Mouse (Mus musculus) forebrain, embryonic 16.5 days (tissue): Measurements from ENCODE around the gene Fam189a2. TPM values are rescaled to one million over a fixed set of nuclear protein-coding genes. Genes with fewer than 3 reads are reported as not detected.

Experiments
- ATAC-seq: fragments of 200-750 bp; cut with Nextera tagmentation; 2 replicates; pipeline ENCODE4 v1.8.0; 2017; ENCODE audit warnings: mild to moderate bottlenecking, moderate library complexity
- H3K27ac ChIP-seq: fragments of 300-500 bp; sonication (generic); 2 replicates; pipeline ENCODE4 v1.5.1; 2014; ENCODE audit warnings: low read length, control low read depth
- H3K27me3 ChIP-seq: fragments of 300-500 bp; sonication (generic); replicated peaks from 2 replicates; pipeline ENCODE4 v1.6.1; 2014; ENCODE audit warnings: low read length; ENCODE audit not compliant: control insufficient read depth, insufficient read depth
- H3K36me3 ChIP-seq: fragments of 300-500 bp; sonication (generic); 2 replicates; pipeline ENCODE4 v1.6.1; 2014; ENCODE audit not compliant: control insufficient read depth, insufficient read depth
- H3K4me1 ChIP-seq: fragments of 300-500 bp; sonication (generic); replicated peaks from 2 replicates; pipeline ENCODE4 v1.6.1; 2014; ENCODE audit warnings: low read length; ENCODE audit not compliant: control insufficient read depth, insufficient read depth
- H3K4me2 ChIP-seq: fragments of 300-500 bp; sonication (generic); 2 replicates; pipeline ENCODE4 v1.6.1; 2014; ENCODE audit warnings: mild to moderate bottlenecking, low read length, control low read depth
- H3K4me3 ChIP-seq: fragments of 300-500 bp; sonication (generic); replicated peaks from 2 replicates; pipeline ENCODE4 v1.5.1; 2014; ENCODE audit warnings: mild to moderate bottlenecking, low read length, control low read depth
- H3K9ac ChIP-seq: fragments of 300-500 bp; sonication (generic); replicated peaks from 2 replicates; pipeline ENCODE4 v1.6.1; 2014; ENCODE audit warnings: low read depth, low read length, control low read depth
- H3K9me3 ChIP-seq: fragments of 300-500 bp; sonication (generic); 2 replicates; pipeline ENCODE4 v1.6.1; 2016; ENCODE audit warnings: low read length; ENCODE audit not compliant: control insufficient read depth
- WGBS: fragments of 180-500 bp; shearing (Covaris S2); extraction: QIAGEN DNeasy Blood & Tissue Kit; methylation state at CpG from one replicate; pipeline ENCODE4 v1.1.7; 2014; 5-methylcytosine and 5-hydroxymethylcytosine counted together
- polyA plus RNA-seq: library from polyadenylated mRNA; unstranded; fragments of >200 nt; fragmentation: Nextera tagmentation; extraction: Ambion mirVana; gene quantifications from 2 replicates; pipeline ENCODE4 v1.2.1, GENCODE M21; 2015

The Fam189a2 gene
- polyA plus RNA-seq, 1 experiment from 2014 or later = 1.1 TPM

DNA sequence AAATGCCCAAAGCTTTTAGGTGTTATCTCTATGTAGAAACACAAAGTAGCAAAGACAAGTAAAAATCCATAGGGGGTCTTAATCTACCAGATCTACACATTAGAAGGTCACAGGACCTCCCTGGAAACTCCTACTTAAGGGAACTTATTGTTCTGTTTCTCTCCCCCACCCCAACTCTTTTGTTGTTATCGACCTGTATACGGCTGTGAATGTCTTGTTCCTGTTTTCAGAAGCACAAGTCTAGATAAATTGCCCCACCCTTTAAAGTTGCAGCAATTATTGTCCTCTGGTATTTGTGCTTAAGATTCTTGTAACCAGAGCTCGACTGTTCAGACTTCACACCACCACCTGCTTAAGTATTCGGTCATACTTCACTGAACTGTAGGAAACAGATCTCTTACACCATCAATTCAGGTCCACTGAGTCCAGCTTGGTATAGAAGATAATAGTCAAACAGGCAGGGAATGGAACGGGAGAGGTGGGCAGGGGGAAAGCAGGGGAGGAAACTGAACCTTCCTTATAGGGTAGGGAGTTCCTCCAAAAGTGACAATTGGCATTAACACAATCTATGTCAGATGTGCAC lies 1.9 kb upstream of the Fam189a2 start:
- Histone ChIP-seq H3K4me2 (no peak overlapping the region), H3K9ac (no peak overlapping the region), H3K27ac (no peak overlapping the region), H3K27me3 (peaks cover 27% of the 10 kb centered on the region), H3K4me1 (peaks cover 12% of the 10 kb centered on the region), H3K9me3 (no peaks in the 10 kb centered on the region), H3K4me3 (no peak overlapping the region), H3K36me3 (no peaks in the 10 kb centered on the region)
- 28% methylated on average over 5 of the region's 5 CpGs for WGBS
- ATAC-seq = no peak

DNA sequence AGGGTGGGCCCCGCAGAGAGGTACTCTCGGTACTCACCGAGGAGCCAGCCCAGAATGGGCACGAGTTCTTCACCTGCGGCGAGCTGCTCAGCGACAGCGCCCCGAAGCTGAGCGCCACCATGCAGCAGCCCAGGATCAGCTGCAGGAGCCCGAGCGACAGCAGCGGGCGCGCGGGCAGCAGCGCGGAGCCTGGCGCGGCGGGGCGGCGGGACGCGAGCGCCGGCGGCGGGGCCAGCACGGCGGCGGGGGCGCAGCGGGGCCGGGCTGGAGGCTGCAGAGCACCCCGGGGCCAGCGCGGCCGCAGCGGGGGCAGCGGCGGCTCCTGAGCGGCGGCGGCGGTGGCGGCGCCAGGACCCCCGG lies 328 bp downstream of the Fam189a2 start:
- Histone ChIP-seq H3K4me3 (peak overlapping the region; percentile 71), H3K9me3 (no peaks in the 10 kb centered on the region), H3K4me1 (peaks cover 12% of the 10 kb centered on the region), H3K9ac (peak overlapping the region; percentile 76), H3K27ac (no peak overlapping the region), H3K36me3 (no peaks in the 10 kb centered on the region), H3K27me3 (peaks cover 27% of the 10 kb centered on the region), H3K4me2 (peak overlapping the region; percentile 96)
- peak; percentile 79 for ATAC-seq
- WGBS = 2% methylated on average over 28 of the region's 49 CpGs

- peak overlapping the region; percentile 96 for H3K4me2 ChIP-seq
- H3K36me3 ChIP-seq = no peaks in the 10 kb centered on the region
- H3K27ac ChIP-seq = no peak overlapping the region
- 11% methylated on average over 20 of the region's 20 CpGs for WGBS
- no peak; the same call in 1 of the 2 replicates for ATAC-seq
- H3K9ac ChIP-seq = peak overlapping the region; percentile 76
- H3K4me1 ChIP-seq = peaks cover 12% of the 10 kb centered on the region
- no peaks in the 10 kb centered on the region for H3K9me3 ChIP-seq
- H3K4me3 ChIP-seq = peak overlapping the region; percentile 71
- peaks cover 27% of the 10 kb centered on the region for H3K27me3 ChIP-seq
Measured at GRCm38 (mm10) chr19:24029616-24030510, 956 bp downstream of the Fam189a2 start.

- Histone ChIP-seq H3K9me3 (no peaks in the 10 kb centered on the region), H3K4me1 (peaks cover 12% of the 10 kb centered on the region), H3K4me2 (no peak overlapping the region), H3K9ac (no peak overlapping the region), H3K36me3 (no peaks in the 10 kb centered on the region), H3K27ac (no peak overlapping the region), H3K27me3 (peaks cover 9% of the 10 kb centered on the region; the same call in 1 of the 2 replicates), H3K4me3 (no peak overlapping the region)
- WGBS = 58% methylated on average over 5 of the region's 5 CpGs
- ATAC-seq = no peak
Measured at GRCm38 (mm10) chr19:24025876-24026275, 4.9 kb downstream of the Fam189a2 start.

DNA sequence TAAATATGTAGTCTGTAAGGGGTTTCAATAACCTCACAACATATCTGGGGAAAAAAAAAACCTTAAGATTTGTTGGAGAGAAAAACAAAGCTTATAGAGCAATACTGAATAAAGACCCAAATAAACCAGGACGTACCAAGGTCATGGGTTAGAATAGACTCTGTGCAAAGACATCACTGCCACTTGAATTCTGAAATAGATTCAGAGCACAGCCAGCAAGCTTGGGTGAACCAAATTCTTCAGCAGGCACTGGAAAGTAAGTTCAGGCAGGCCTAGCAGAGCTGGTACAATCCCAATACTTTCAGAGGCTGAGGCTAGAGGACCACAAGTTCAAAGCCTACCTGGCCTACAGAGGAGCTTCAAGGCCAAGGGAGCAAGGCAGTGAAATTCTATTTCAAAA lies 6.2 kb downstream of the Fam189a2 start:
- no peak overlapping the region for H3K4me2 ChIP-seq
- no peaks in the 10 kb centered on the region for H3K36me3 ChIP-seq
- H3K9ac ChIP-seq = no peak overlapping the region
- H3K4me1 ChIP-seq = peaks cover 5% of the 10 kb centered on the region
- H3K27ac ChIP-seq = no peak overlapping the region
- ATAC-seq = no peak
- WGBS = 49% methylated on average over 1 of the region's 1 CpGs
- H3K9me3 ChIP-seq = no peaks in the 10 kb centered on the region
- peaks cover 4% of the 10 kb centered on the region; the same call in 1 of the 2 replicates for H3K27me3 ChIP-seq
- H3K4me3 ChIP-seq = no peak overlapping the region

DNA sequence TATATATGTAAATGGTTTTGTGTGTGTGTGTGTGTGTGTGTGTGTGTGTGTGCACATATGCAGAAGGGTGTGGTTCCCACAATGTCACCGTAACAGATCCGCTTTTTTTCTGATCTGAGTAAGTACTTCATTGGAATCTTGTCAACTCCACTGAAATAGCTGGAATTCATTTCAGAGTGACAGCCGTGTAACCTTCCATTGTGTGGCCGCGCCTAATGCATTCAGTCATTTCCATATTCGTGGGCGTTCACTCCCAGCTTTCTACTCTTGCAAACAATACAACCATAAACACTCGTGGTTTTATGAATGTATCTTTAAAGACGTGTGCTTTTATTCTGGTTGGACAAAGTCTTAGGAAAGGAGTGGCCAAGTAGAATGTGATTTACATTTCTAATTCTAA lies 6.7 kb downstream of the Fam189a2 start:
- 12% methylated on average over 9 of the region's 9 CpGs for WGBS
- Histone ChIP-seq H3K4me1 (peaks cover 3% of the 10 kb centered on the region), H3K36me3 (no peaks in the 10 kb centered on the region), H3K27me3 (no peaks in the 10 kb centered on the region; the same call in 1 of the 2 replicates), H3K4me2 (no peak overlapping the region), H3K27ac (no peak overlapping the region), H3K9me3 (no peaks in the 10 kb centered on the region), H3K9ac (no peak overlapping the region), H3K4me3 (no peak overlapping the region)
- peak; percentile 78 for ATAC-seq

- Histone ChIP-seq H3K9me3 (no peaks in the 10 kb centered on the region), H3K9ac (no peak overlapping the region), H3K4me3 (no peak overlapping the region), H3K27me3 (no peaks in the 10 kb centered on the region), H3K27ac (no peak overlapping the region), H3K4me1 (peaks cover 3% of the 10 kb centered on the region), H3K36me3 (no peaks in the 10 kb centered on the region), H3K4me2 (no peak overlapping the region)
- WGBS = 71% methylated on average over 7 of the region's 7 CpGs
- no peak for ATAC-seq
Measured at GRCm38 (mm10) chr19:24023351-24023750, 7.5 kb downstream of the Fam189a2 start.

DNA sequence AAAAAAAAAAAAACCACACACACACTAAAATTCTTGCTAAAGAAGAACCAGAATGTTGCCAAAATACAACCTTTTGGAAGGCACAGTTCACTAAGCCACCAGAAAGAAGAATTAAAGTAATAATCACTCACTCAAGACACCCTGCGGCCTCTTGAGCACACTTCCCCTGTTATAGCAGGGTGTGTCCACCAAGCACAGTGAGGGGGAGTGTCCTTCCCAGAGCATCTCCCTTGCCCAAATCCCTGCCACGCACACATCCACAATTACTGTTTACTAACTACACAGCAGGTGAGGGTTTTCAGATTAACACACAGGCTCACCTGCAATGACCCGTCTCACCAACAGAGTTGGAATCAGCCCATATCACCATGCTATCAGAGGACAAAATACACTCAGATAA lies 8.0 kb downstream of the Fam189a2 start:
- ATAC-seq = no peak
- Histone ChIP-seq H3K9ac (no peak overlapping the region), H3K27ac (no peak overlapping the region), H3K4me1 (peaks cover 3% of the 10 kb centered on the region), H3K9me3 (no peaks in the 10 kb centered on the region), H3K4me3 (no peak overlapping the region), H3K4me2 (no peak overlapping the region), H3K27me3 (no peaks in the 10 kb centered on the region), H3K36me3 (no peaks in the 10 kb centered on the region)
- WGBS = 73% methylated on average over 3 of the region's 3 CpGs

DNA sequence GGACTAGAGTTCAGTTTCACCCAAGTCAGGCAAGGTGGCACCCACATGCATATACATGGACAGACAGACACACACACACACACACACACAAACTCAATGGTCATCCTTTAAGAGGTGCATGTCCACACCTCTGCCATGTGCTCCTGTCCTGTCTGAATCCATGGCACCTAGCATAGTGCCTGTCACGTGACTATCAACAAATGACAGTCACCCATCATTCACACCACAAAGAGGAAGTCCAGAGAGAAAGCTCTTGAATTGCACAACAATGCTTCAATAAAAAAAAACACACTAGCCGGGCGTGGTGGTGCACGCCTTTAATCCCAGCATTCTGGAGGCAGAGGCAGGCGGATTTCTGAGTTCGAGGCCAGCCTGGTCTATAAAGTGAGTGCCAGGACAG lies 8.5 kb downstream of the Fam189a2 start:
- no peak for ATAC-seq
- Histone ChIP-seq H3K27me3 (no peaks in the 10 kb centered on the region), H3K4me1 (peaks cover 3% of the 10 kb centered on the region), H3K4me2 (no peak overlapping the region), H3K9ac (no peak overlapping the region), H3K36me3 (no peaks in the 10 kb centered on the region), H3K9me3 (no peaks in the 10 kb centered on the region), H3K27ac (no peak overlapping the region), H3K4me3 (no peak overlapping the region)
- 98% methylated on average over 6 of the region's 6 CpGs for WGBS
